Mouse (Mus musculus) activated CD4-positive, CD25-positive, alpha-beta regulatory T cell, adult 4 months (primary cell): ENCODE measurements around the gene Hepacam. TPM values are rescaled to one million over a fixed set of nuclear protein-coding genes. Genes with fewer than 3 reads are reported as not detected.

ENCODE experiments used
- ATAC-seq: one replicate; pipeline ENCODE4 v1.8.0; 2017
- polyA plus RNA-seq, 2 experiments: library from polyadenylated mRNA; unstranded; fragments of 100-300 nt; shearing (Covaris generic); gene quantifications; one replicate each; pipeline ENCODE4 v1.2.1; 2017

Hepacam gene
- polyA plus RNA-seq, 2 experiments from 2014 or later: not detected

GRCm38 (mm10) chr9:37384284-37385182 lies 17.4 kb downstream of the Hepacam start:
- ATAC-seq: no peak

GRCm38 (mm10) chr9:37390891-37391290 lies 23.7 kb downstream of the Hepacam start:
- ATAC-seq: no peak

GRCm38 (mm10) chr9:37392071-37392470 lies 24.9 kb downstream of the Hepacam start:
- no peak for ATAC-seq

- ATAC-seq: no peak
Observed at GRCm38 (mm10) chr9:37393482-37394131, 26.5 kb downstream of the Hepacam start.

GRCm38 (mm10) chr9:37400585-37400984 lies 33.4 kb downstream of the Hepacam start:
- ATAC-seq: no peak

DNA sequence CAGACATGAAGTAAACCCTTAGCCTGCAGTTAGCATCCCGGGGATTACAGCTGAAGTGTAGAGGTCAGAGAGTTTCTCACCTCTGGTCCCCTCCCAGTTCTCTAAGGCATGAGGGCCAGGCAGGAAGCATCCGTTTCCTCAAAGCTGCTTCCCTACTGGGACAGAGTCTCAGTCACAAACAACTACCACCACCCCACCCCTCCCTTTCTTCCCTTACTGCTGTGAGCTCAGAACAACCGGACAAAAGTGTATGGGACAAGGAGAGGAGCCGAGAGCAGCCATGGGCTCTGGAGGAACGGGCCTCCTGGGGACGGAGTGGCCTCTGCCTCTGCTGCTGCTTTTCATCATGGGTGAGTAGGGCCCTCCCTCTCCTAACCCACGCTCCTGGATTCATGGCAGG lies 34.7 kb downstream of the Hepacam start, which contains the start of gene Robo4:
Gene Robo4, plus strand, starts transcription at position 96 of the 400 bp plus-strand sequence.
- ATAC-seq: no peak

- no peak for ATAC-seq
Observed at GRCm38 (mm10) chr9:37402501-37402900, 35.4 kb downstream of the Hepacam start.

DNA sequence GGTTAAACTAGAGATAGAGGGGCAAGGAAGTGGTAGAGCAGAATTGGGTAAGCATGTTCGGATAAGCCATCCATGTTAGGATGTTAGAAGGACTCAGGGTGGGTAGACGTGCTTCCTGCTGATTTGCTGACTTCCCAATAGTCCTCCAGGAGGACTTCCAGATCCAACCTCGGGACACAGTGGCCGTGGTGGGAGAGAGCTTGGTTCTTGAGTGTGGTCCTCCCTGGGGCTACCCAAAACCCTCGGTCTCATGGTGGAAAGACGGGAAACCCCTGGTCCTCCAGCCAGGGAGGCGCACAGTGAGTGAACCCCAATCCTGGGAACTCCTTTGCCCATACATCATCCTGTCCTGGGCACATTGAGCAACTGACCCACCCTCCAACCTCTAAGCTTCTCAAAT lies 35.9 kb downstream of the Hepacam start:
- ATAC-seq: no peak

- peak; percentile 76 for ATAC-seq
Observed at GRCm38 (mm10) chr9:37406372-37406771, 39.2 kb downstream of the Hepacam start.

- no peak for ATAC-seq
Observed at GRCm38 (mm10) chr9:37407850-37408502, 40.8 kb downstream of the Hepacam start.

DNA sequence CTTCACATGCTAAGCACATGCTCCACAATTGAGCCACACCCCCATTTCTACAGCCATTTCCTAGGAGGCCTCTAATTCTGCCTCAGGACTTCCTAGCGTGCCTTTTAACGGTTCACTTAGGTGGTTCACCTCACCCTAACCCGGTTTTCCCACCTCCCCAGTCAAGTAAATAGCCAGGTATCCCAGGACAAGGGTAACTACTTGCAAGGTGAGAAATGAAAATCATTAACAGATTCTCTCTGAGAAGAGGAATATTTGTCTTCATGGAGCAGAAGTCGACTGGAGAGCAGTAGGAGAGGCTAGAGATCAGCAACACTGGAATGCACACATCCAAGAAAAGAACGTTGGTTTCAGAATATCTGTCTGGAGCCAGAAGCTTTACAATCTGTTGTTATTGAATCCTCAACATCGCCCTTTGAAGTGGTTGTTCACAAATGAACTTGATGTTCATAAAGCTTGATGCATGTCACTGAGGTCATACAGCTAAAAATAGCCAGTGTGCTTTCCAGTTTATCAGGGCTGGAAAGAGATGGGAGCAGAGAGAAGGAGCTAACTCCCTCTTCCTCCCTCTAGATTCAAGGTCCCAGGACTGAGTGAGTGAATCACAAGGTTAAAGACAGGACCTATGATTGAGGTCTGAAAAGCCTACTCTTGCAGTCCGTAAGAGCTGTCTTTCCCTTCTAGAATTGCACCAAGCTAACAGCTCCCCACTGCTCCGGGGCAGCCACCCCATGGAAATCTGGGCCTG lies 42.7 kb downstream of the Hepacam start:
- ATAC-seq: no peak

GRCm38 (mm10) chr9:37412989-37413388 lies 45.8 kb downstream of the Hepacam start:
- ATAC-seq: no peak

DNA sequence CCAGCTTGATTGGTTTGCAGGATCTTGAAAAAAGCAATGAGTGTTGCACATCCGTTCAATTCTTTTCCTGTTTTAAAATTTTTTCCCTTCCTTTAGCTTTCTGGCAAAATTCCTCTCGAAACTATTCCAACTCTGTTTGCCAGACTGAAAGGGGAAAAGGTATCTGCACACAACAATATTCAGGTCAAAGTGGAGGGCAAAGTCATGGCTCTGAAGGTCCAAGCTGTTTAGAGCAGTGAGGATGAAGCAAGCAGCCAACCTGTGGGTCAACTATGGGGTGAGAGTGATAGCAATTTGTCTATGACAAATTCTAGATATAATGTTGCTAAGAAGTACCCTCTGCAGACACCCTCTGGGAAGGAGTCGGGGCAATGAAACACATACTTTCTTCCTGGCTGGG lies 47.5 kb downstream of the Hepacam start:
- ATAC-seq: no peak

GRCm38 (mm10) chr9:37418791-37419190 lies 51.6 kb downstream of the Hepacam start:
- no peak for ATAC-seq

DNA sequence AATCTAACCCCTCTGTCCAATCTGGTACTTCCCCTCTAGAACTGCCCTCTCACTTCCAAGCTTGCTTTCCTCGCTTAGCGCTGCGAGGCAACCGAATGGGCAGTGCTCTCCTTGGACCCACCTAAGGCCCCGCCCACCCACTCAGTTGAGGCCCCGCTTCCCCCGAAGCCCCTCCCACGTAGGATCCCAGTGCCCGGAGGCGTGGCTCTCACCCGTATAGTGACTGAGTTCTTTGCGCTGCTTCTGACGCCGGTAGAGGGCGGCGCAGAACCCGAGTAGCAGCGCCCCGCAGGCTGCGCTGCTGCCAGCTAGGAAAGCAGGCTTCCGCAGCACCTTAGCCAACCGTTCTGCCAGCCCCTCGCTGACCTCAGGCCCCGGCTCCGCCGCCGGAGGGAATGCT lies 53.5 kb downstream of the Hepacam start:
- ATAC-seq: peak; percentile 87

GRCm38 (mm10) chr9:37421239-37421638 lies 54.1 kb downstream of the Hepacam start:
- ATAC-seq: no peak

GRCm38 (mm10) chr9:37429326-37429725 lies 62.2 kb downstream of the Hepacam start:
- no peak for ATAC-seq

DNA sequence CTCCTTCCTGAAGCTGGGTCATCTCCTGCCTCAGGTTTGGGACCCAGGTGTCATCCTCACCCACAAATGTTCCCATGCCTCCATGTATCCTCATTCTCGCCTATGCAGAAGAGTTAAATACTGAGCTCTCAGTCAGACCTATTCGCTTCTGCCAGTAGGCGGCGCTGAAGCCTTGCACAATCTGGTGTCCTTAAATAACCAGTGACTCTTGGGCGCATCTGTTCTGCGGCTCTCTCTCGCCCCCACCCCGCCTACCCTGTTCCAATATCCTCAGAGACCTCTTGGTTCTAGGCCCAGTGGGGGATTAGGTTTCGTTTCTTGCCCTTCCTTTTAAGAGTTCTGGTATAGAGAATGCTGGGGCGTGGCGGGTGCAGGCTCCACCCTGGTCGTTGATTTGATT lies 63.4 kb downstream of the Hepacam start:
- ATAC-seq: peak; percentile 76

DNA sequence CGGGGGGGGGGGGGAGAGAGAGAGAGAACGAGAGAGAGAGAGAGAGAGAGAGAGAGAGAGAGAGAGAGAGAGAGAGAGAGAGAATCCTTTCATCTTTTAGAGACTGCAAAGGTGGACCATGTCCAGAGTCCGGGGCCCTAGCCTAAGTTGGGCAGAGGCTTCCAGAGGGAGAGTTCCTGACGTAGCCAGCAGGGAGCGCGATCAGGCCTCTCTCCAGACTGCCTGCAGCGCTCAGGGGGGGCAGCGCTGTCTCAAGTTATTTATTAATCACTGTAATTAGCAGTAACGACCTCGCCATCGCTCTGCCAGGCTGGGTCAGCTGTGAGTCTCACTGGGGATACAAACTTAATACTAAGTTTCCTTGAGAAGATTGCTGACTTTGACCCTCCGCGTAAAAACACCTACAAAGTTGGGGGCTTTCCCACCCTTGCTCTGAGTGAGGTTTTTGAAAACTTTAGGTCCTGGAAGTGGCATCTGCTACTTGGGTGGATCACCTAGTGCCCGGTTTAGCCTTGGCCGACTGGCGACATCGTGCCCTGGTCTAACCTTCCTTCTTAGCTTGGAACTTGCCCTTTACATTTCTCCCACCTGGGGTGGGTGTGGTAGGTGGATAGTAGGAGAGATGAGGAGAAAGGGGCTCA lies 65.0 kb downstream of the Hepacam start:
- ATAC-seq: no peak

- ATAC-seq: no peak
Observed at GRCm38 (mm10) chr9:37432720-37433421, 65.7 kb downstream of the Hepacam start, which contains the start of gene Robo3. Robo3 (minus strand) TSS chr9:37433246.

GRCm38 (mm10) chr9:37433823-37434560 lies 66.8 kb downstream of the Hepacam start:
- no peak for ATAC-seq
